Mouse (Mus musculus): ENCODE measurements around the gene Foxred1.

DNA sequence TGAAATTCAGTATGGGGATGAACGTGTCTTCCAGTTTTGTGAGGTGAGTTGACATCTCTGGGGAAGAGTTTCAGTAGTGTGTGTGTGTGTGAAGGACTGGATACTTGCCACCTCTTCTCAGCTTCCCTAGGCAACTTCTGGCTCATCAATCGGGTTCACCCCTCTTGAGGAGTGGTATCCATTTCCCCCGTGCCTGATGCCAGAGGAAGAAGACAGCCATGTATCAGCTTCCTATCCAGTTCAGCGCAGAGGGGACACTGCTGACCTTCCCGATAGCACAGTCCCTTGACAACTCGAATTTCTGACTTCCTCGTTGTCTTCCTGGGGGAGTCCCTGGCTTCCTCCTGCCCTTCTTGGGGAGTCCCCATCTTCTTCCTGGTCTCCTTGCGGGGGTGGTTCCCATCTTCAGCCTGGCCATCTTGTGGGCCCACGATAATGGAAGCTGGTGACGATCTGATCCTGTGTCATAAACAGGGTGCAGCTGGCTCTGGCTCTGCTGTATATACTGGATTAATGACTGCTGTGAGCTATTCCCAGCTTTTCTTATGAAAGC is 23.4 kb downstream of the Foxred1 start:
- no peak for TF ChIP-seq CTCF (conservative IDR thresholded peaks at IDR 0.05; ENCODE audit: insufficient read depth, insufficient read length, low read depth, low read length)
- TF ChIP-seq POLR2A (IDR thresholded peaks at IDR 0.05; ENCODE audit: low read depth, low read length): no peak

Data from kidney, adult 2 months (tissue).